Mouse (Mus musculus) heart, adult 2 months (tissue): ENCODE measurements around the gene Cyp46a1.

Experiments
- CTCF ChIP-seq: fragments of 200-600 bp; IDR thresholded peaks from 2 replicates; pipeline ENCODE4 v1.8.1; 2022; ENCODE audit warnings: antibody characterized with exemption, mild to moderate bottlenecking, moderate library complexity
- POLR2A ChIP-seq: fragments of 200-500 bp; IDR thresholded peaks from 2 replicates; pipeline ENCODE4 v1.6.1; 2011; ENCODE audit warnings: mild to moderate bottlenecking, low read depth, low read length, control low read depth; ENCODE audit not compliant: insufficient read depth

GRCm38 (mm10) chr12:108292419-108292818, 41.8 kb upstream of the Cyp46a1 start:
- TF ChIP-seq POLR2A (no peak), CTCF (no peak)
